10 mouse cellular contexts compared by ENCODE assay signal in genomic region chr11:60320426-60321037, GRCm38 (mm10). TPM values are rescaled to one million over a fixed set of nuclear protein-coding genes. Genes with fewer than 3 reads are reported as not detected.
DNase-seq lines count a peak whose midpoint lies in the region; ATAC-seq and TF ChIP-seq lines count a peak whose summit lies in the region.
"Had no signal": no experiment of that assay in that cellular context is flagged by ENCODE, and none has a peak within 500 bp of the region (broad histone marks: within the 10 kb centered on the region; RNA-seq: fewer than 3 reads in every experiment).

No protein-coding gene starts in this region.

- H3K36me3 ChIP-seq in kidney, adult 2 months (ENCODE audit: control insufficient read depth, insufficient read depth, low read length) = no peaks in the 10 kb centered on the region
- no peaks in the 10 kb centered on the region for H3K36me3 ChIP-seq in neural tube, embryonic 12.5 days
- H3K36me3 ChIP-seq in intestine, postnatal 0 days (ENCODE audit: control insufficient read depth, insufficient read depth) = peaks cover 4% of the 10 kb centered on the region; the same call in 1 of the 2 replicates
- H3K36me3 ChIP-seq in small intestine, adult 2 months (ENCODE audit: control insufficient read depth, insufficient read depth, low read length) = 0 out of 2 replicates have a peak, but pooled peaks cover 1% of the 10 kb centered on the region

- no peak overlapping the region for H3K9ac ChIP-seq in neural tube, embryonic 12.5 days
- H3K9ac ChIP-seq in intestine, postnatal 0 days (ENCODE audit: low read depth, low read length) = no peak overlapping the region

- H3K4me1 ChIP-seq in kidney, adult 2 months (ENCODE audit: control insufficient read depth, insufficient read depth, low read length) = peaks cover 59% of the 10 kb centered on the region
- H3K4me1 ChIP-seq in neural tube, embryonic 12.5 days = peaks cover 41% of the 10 kb centered on the region
- H3K4me1 ChIP-seq in intestine, postnatal 0 days (replicated peaks; ENCODE audit: control insufficient read depth, insufficient read depth, low read length) = no peaks in the 10 kb centered on the region
- H3K4me1 ChIP-seq in small intestine, adult 2 months (ENCODE audit: control insufficient read depth, insufficient read depth, insufficient read length, low read length) = peaks cover 19% of the 10 kb centered on the region

- H3K27me3 ChIP-seq in kidney, adult 2 months (replicated peaks; ENCODE audit: control insufficient read depth, insufficient read depth, low read length) = no peaks in the 10 kb centered on the region
- no peaks in the 10 kb centered on the region for H3K27me3 ChIP-seq in neural tube, embryonic 12.5 days (replicated peaks)
- no peaks in the 10 kb centered on the region for H3K27me3 ChIP-seq in intestine, postnatal 0 days (replicated peaks; ENCODE audit: control insufficient read depth, insufficient read depth, low read length)
- no peaks in the 10 kb centered on the region for H3K27me3 ChIP-seq in small intestine, adult 2 months (ENCODE audit: control insufficient read depth, insufficient read depth, low read length)

- peak; percentile 64 for DNase-seq in kidney, adult 2 months
- DNase-seq in kidney, postnatal 4 days = no peak
- DNase-seq in neural tube, embryonic 10.5 days (ENCODE audit: extremely low spot score, low spot score) = no peak
- no peak for DNase-seq in ovary, postnatal 36 days (ENCODE audit: low spot score)
- DNase-seq: heart, postnatal 14 days; spleen, adult 18-20 months had no signal

- TF ChIP-seq CTCF in kidney, adult 2 months (conservative IDR thresholded peaks at IDR 0.05; ENCODE audit: insufficient read depth, insufficient read length, low read depth, low read length) = no peak
- no peak for TF ChIP-seq CTCF in intestine, postnatal 0 days (IDR thresholded peaks at IDR 0.05; ENCODE audit: low read depth)
- no peak for TF ChIP-seq CTCF in small intestine, adult 2 months (IDR thresholded peaks at IDR 0.05; ENCODE audit: extremely low read depth, insufficient read length, insufficient replicate concordance, low read depth, low read length)

- H3K4me3 ChIP-seq in kidney, adult 2 months (ENCODE audit: insufficient read depth, low read depth, low read length) = no peak overlapping the region
- no peak overlapping the region for H3K4me3 ChIP-seq in neural tube, embryonic 12.5 days
- H3K4me3 ChIP-seq in intestine, postnatal 0 days (ENCODE audit: low read depth, low read length) = no peak overlapping the region
- H3K4me3 ChIP-seq in small intestine, adult 2 months (ENCODE audit: low read depth, low read length) = no peak overlapping the region

- peak overlapping the region; percentile 79 for H3K27ac ChIP-seq in kidney, adult 2 months (ENCODE audit: insufficient read depth, low read depth, low read length)
- 0 out of 2 replicates have a peak overlapping the region, but pooled peaks have one; percentile 50 for H3K27ac ChIP-seq in neural tube, embryonic 12.5 days
- peak overlapping the region; percentile 70 for H3K27ac ChIP-seq in intestine, postnatal 0 days (ENCODE audit: low read depth, low read length)
- peak overlapping the region; percentile 80 for H3K27ac ChIP-seq in small intestine, adult 2 months (ENCODE audit: insufficient read depth, low read depth, low read length)

- 25% methylated on average over 8 of the region's 8 CpGs for WGBS in kidney, adult 2 months
- 56% methylated on average over 8 of the region's 8 CpGs for WGBS in neural tube, embryonic 12.5 days
- WGBS in intestine, postnatal 0 days = 29% methylated on average over 8 of the region's 8 CpGs
- whole genome bisulfite sequencing in small intestine, adult 2 months = 26% methylated on average over 8 of the region's 8 CpGs

- H3K4me2 ChIP-seq in neural tube, embryonic 12.5 days (replicated peaks) = no peak overlapping the region
- 0 out of 2 replicates have a peak overlapping the region, but pooled peaks have one; percentile 18 for H3K4me2 ChIP-seq in intestine, postnatal 0 days (replicated peaks; ENCODE audit: low read depth)

- ATAC-seq in neural tube, embryonic 12.5 days (ENCODE audit: low FRiP score, low read depth) = no peak
- ATAC-seq in intestine, postnatal 0 days = no peak; the same call in 1 of the 2 replicates
- no peak for ATAC-seq in megakaryocyte-erythroid progenitor cell, adult 5-6 weeks (replicated peaks; ENCODE audit: low FRiP score, low TSS enrichment, poor library complexity, severe bottlenecking)

- TF ChIP-seq POLR2A in kidney, adult 2 months (IDR thresholded peaks at IDR 0.05; ENCODE audit: low read depth, low read length) = no peak
- no peak for TF ChIP-seq POLR2A in small intestine, adult 2 months (IDR thresholded peaks at IDR 0.05; ENCODE audit: low read depth, low read length)

- H3K9me3 ChIP-seq in neural tube, embryonic 12.5 days = no peaks in the 10 kb centered on the region
- H3K9me3 ChIP-seq in intestine, postnatal 0 days (ENCODE audit: control insufficient read depth) = no peaks in the 10 kb centered on the region

RNA-seq across cellular contexts. Expression of gene Tom1l2, which starts 32.2 kb away (rescaled TPM):
- 95.2 and 125 TPM in 2 replicates for polyA plus RNA-seq in kidney, adult 2 months (2012; rRNA removed)
- 43.3 and 46.7 TPM in 2 replicates for polyA plus RNA-seq in neural tube, embryonic 12.5 days (2016; fragmentation: Nextera tagmentation; extraction: Ambion mirVana)
- 29.6 and 35.1 TPM in 2 replicates for polyA plus RNA-seq in intestine, postnatal 0 days (2015; fragmentation: Nextera tagmentation; extraction: Ambion mirVana)
- 73.6 and 152 TPM in 2 replicates for polyA plus RNA-seq in small intestine, adult 2 months (2012; rRNA removed)
- total RNA-seq in megakaryocyte-erythroid progenitor cell, adult 5-6 weeks (2014; fragmentation: Nextera tagmentation) = 15.9 and 19.0 TPM in 2 replicates
- total RNA-seq in megakaryocyte-erythroid progenitor cell, adult 5-6 weeks (2017) = 3.9 and 5.3 TPM in 2 replicates

RNA-seq across cellular contexts. Expression of gene Drc3, which starts 32.6 kb away (rescaled TPM):
- polyA plus RNA-seq in kidney, adult 2 months (2012; rRNA removed) = 2.6 and 2.8 TPM in 2 replicates
- polyA plus RNA-seq in neural tube, embryonic 12.5 days (2016; fragmentation: Nextera tagmentation; extraction: Ambion mirVana) = 1.9 and 2.6 TPM in 2 replicates
- polyA plus RNA-seq in intestine, postnatal 0 days (2015; fragmentation: Nextera tagmentation; extraction: Ambion mirVana) = 1.7 and 1.9 TPM in 2 replicates
- 0.30 and 0.33 TPM in 2 replicates for polyA plus RNA-seq in small intestine, adult 2 months (2012; rRNA removed)
- 0.68 TPM in 1 of 2 replicates, not detected in the other for total RNA-seq in megakaryocyte-erythroid progenitor cell, adult 5-6 weeks (2014; fragmentation: Nextera tagmentation)
- total RNA-seq in megakaryocyte-erythroid progenitor cell, adult 5-6 weeks (2017) = 0.19 and 0.66 TPM in 2 replicates
